Mouse (Mus musculus): ENCODE data around the gene Pex26. TPM values are rescaled to one million over a fixed set of nuclear protein-coding genes. Genes with fewer than 3 reads are reported as not detected.

Gene Pex26
- polyA plus RNA-seq, 1 experiment from 2014 or later, result 6.6 TPM

GRCm38 (mm10) chr6:121216589-121217255 lies 33.3 kb downstream of the Pex26 start:
- Histone ChIP-seq H3K27me3 (ENCODE audit: insufficient read depth, poor library complexity, severe bottlenecking) (peaks cover 15% of the 10 kb centered on the region), H3K9me3 (no peaks in the 10 kb centered on the region), H3K27ac (no peak overlapping the region), H3K4me3 (no peak overlapping the region), H3K36me3 (no peaks in the 10 kb centered on the region), H3K4me1 (peaks cover 19% of the 10 kb centered on the region)
- 76% methylated on average over 5 of the region's 5 CpGs for WGBS
- no peak for DNase-seq (ENCODE audit: low spot score)

GRCm38 (mm10) chr6:121218002-121218401 lies 34.5 kb downstream of the Pex26 start:
- no peaks in the 10 kb centered on the region for H3K36me3 ChIP-seq
- H3K4me1 ChIP-seq, result peaks cover 16% of the 10 kb centered on the region; the same call in 1 of the 2 replicates
- DNase-seq (ENCODE audit: low spot score), result no peak
- no peak overlapping the region for H3K4me3 ChIP-seq
- H3K27me3 ChIP-seq (ENCODE audit: insufficient read depth, poor library complexity, severe bottlenecking), result peaks cover 2% of the 10 kb centered on the region
- 85% methylated on average over 7 of the region's 7 CpGs for WGBS
- H3K9me3 ChIP-seq, result no peaks in the 10 kb centered on the region
- no peak overlapping the region for H3K27ac ChIP-seq

GRCm38 (mm10) chr6:121219406-121219805 lies 35.9 kb downstream of the Pex26 start:
- Histone ChIP-seq H3K4me3 (no peak overlapping the region), H3K36me3 (no peaks in the 10 kb centered on the region), H3K9me3 (no peaks in the 10 kb centered on the region), H3K4me1 (peaks cover 21% of the 10 kb centered on the region), H3K27me3 (ENCODE audit: insufficient read depth, poor library complexity, severe bottlenecking) (no peaks in the 10 kb centered on the region; the same call in 1 of the 2 replicates), H3K27ac (no peak overlapping the region)
- 66% methylated on average over 4 of the region's 4 CpGs for WGBS
- no peak for DNase-seq (ENCODE audit: low spot score)

- no peak overlapping the region for H3K27ac ChIP-seq
- no peak for DNase-seq (ENCODE audit: low spot score)
- peaks cover 20% of the 10 kb centered on the region for H3K4me1 ChIP-seq
- no peaks in the 10 kb centered on the region; the same call in 1 of the 2 replicates for H3K27me3 ChIP-seq (ENCODE audit: insufficient read depth, poor library complexity, severe bottlenecking)
- no peaks in the 10 kb centered on the region for H3K9me3 ChIP-seq
- 84% methylated on average over 10 of the region's 10 CpGs for WGBS
- no peak overlapping the region for H3K4me3 ChIP-seq
- H3K36me3 ChIP-seq, result no peaks in the 10 kb centered on the region
Observed at GRCm38 (mm10) chr6:121220181-121220580, 36.7 kb downstream of the Pex26 start.

GRCm38 (mm10) chr6:121221876-121222597 lies 38.6 kb downstream of the Pex26 start:
- H3K36me3 ChIP-seq, result no peaks in the 10 kb centered on the region
- H3K27ac ChIP-seq, result no peak overlapping the region
- H3K4me3 ChIP-seq, result no peak overlapping the region
- 87% methylated on average over 8 of the region's 8 CpGs for WGBS
- H3K27me3 ChIP-seq (ENCODE audit: insufficient read depth, poor library complexity, severe bottlenecking), result no peaks in the 10 kb centered on the region; the same call in 1 of the 2 replicates
- no peaks in the 10 kb centered on the region for H3K9me3 ChIP-seq
- DNase-seq (ENCODE audit: low spot score), result no peak
- H3K4me1 ChIP-seq, result peaks cover 28% of the 10 kb centered on the region

- H3K27me3 ChIP-seq (ENCODE audit: insufficient read depth, poor library complexity, severe bottlenecking), result no peaks in the 10 kb centered on the region
- no peak for DNase-seq (ENCODE audit: low spot score)
- H3K36me3 ChIP-seq, result no peaks in the 10 kb centered on the region
- WGBS, result 93% methylated on average over 14 of the region's 14 CpGs
- no peak overlapping the region for H3K27ac ChIP-seq
- H3K4me1 ChIP-seq, result peaks cover 28% of the 10 kb centered on the region
- H3K4me3 ChIP-seq, result no peak overlapping the region
- H3K9me3 ChIP-seq, result no peaks in the 10 kb centered on the region
Observed at GRCm38 (mm10) chr6:121223001-121223400, 39.5 kb downstream of the Pex26 start.

- Histone ChIP-seq H3K27ac (no peak overlapping the region; the same call in 1 of the 2 replicates), H3K9me3 (no peaks in the 10 kb centered on the region), H3K4me1 (peaks cover 26% of the 10 kb centered on the region), H3K4me3 (no peak overlapping the region), H3K36me3 (no peaks in the 10 kb centered on the region), H3K27me3 (ENCODE audit: insufficient read depth, poor library complexity, severe bottlenecking) (no peaks in the 10 kb centered on the region)
- 53% methylated on average over 5 of the region's 5 CpGs for WGBS
- DNase-seq (ENCODE audit: low spot score), result no peak
Observed at GRCm38 (mm10) chr6:121224067-121224466, 40.6 kb downstream of the Pex26 start.

GRCm38 (mm10) chr6:121224993-121225392 lies 41.5 kb downstream of the Pex26 start:
- DNase-seq (ENCODE audit: low spot score), result no peak
- 20% methylated on average over 6 of the region's 6 CpGs for WGBS
- no peaks in the 10 kb centered on the region for H3K27me3 ChIP-seq (ENCODE audit: insufficient read depth, poor library complexity, severe bottlenecking)
- H3K36me3 ChIP-seq, result no peaks in the 10 kb centered on the region
- peaks cover 20% of the 10 kb centered on the region for H3K4me1 ChIP-seq
- H3K27ac ChIP-seq, result no peak overlapping the region
- H3K4me3 ChIP-seq, result no peak overlapping the region
- H3K9me3 ChIP-seq, result no peaks in the 10 kb centered on the region

- peaks cover 18% of the 10 kb centered on the region for H3K4me1 ChIP-seq
- 61% methylated on average over 4 of the region's 4 CpGs for WGBS
- H3K9me3 ChIP-seq, result no peaks in the 10 kb centered on the region
- H3K27me3 ChIP-seq (ENCODE audit: insufficient read depth, poor library complexity, severe bottlenecking), result no peaks in the 10 kb centered on the region
- no peaks in the 10 kb centered on the region for H3K36me3 ChIP-seq
- no peak for DNase-seq (ENCODE audit: low spot score)
- H3K27ac ChIP-seq, result no peak overlapping the region
- no peak overlapping the region for H3K4me3 ChIP-seq
Observed at GRCm38 (mm10) chr6:121226043-121226442, 42.6 kb downstream of the Pex26 start.

- 82% methylated on average over 2 of the region's 2 CpGs for WGBS
- no peak overlapping the region for H3K4me3 ChIP-seq
- H3K9me3 ChIP-seq, result no peaks in the 10 kb centered on the region
- H3K27me3 ChIP-seq (ENCODE audit: insufficient read depth, poor library complexity, severe bottlenecking), result no peaks in the 10 kb centered on the region
- H3K4me1 ChIP-seq, result peaks cover 18% of the 10 kb centered on the region
- no peak for DNase-seq (ENCODE audit: low spot score)
- no peaks in the 10 kb centered on the region for H3K36me3 ChIP-seq
- H3K27ac ChIP-seq, result no peak overlapping the region
Observed at GRCm38 (mm10) chr6:121226744-121227143, 43.3 kb downstream of the Pex26 start.

GRCm38 (mm10) chr6:121228421-121228820 lies 45.0 kb downstream of the Pex26 start:
- no peaks in the 10 kb centered on the region for H3K36me3 ChIP-seq
- H3K4me1 ChIP-seq, result peaks cover 18% of the 10 kb centered on the region
- no peak for DNase-seq (ENCODE audit: low spot score)
- H3K4me3 ChIP-seq, result no peak overlapping the region
- H3K9me3 ChIP-seq, result no peaks in the 10 kb centered on the region
- no peak overlapping the region for H3K27ac ChIP-seq
- WGBS, result 60% methylated on average over 8 of the region's 8 CpGs
- no peaks in the 10 kb centered on the region for H3K27me3 ChIP-seq (ENCODE audit: insufficient read depth, poor library complexity, severe bottlenecking)

GRCm38 (mm10) chr6:121232652-121233051 lies 49.2 kb downstream of the Pex26 start:
- H3K4me3 ChIP-seq, result no peak overlapping the region
- WGBS, result 61% methylated on average over 1 of the region's 1 CpGs
- H3K27me3 ChIP-seq (ENCODE audit: insufficient read depth, poor library complexity, severe bottlenecking), result no peaks in the 10 kb centered on the region

GRCm38 (mm10) chr6:121236386-121236785 lies 52.9 kb downstream of the Pex26 start:
- no peak overlapping the region for H3K4me3 ChIP-seq
- H3K4me1 ChIP-seq, result no peaks in the 10 kb centered on the region
- H3K36me3 ChIP-seq, result no peaks in the 10 kb centered on the region
- H3K27ac ChIP-seq, result no peak overlapping the region
- no peaks in the 10 kb centered on the region for H3K9me3 ChIP-seq
- DNase-seq (ENCODE audit: low spot score), result no peak
- H3K27me3 ChIP-seq (ENCODE audit: insufficient read depth, poor library complexity, severe bottlenecking), result no peaks in the 10 kb centered on the region
- 89% methylated on average over 2 of the region's 2 CpGs for WGBS

More at GRCm38 (mm10) chr6:121232652-121233051, 49.2 kb downstream of the Pex26 start:
- Histone ChIP-seq H3K9me3 (no peaks in the 10 kb centered on the region), H3K27ac (no peak overlapping the region), H3K4me1 (no peaks in the 10 kb centered on the region), H3K36me3 (no peaks in the 10 kb centered on the region)
- DNase-seq (ENCODE audit: low spot score), result no peak
